Mouse (Mus musculus) myocyte (in vitro differentiated cells): ENCODE measurements at regions not wholly inside any gene's neighbourhood (a gene's known extent, or its start where the extent isn't known, plus 50 kb on each side); places are given as distances from the start of the nearest gene placed in this dataset.

ENCODE experiments used
- H3K27me3 ChIP-seq: one replicate; pipeline ENCODE4 v1.6.1; 2011; ENCODE audit not compliant: control insufficient read depth, insufficient read depth, insufficient read length
- H3K36me3 ChIP-seq: one replicate; pipeline ENCODE4 v1.6.1; 2011; ENCODE audit not compliant: control insufficient read depth, insufficient read depth
- H3K4me2 ChIP-seq: one replicate; pipeline ENCODE4 v1.6.1; 2011; ENCODE audit warnings: low read depth, control low read depth
- H3K4me3 ChIP-seq: one replicate; pipeline ENCODE4 v1.5.1; 2011; ENCODE audit warnings: mild to moderate bottlenecking, control low read depth, moderate library complexity
- H3K79me2 ChIP-seq: one replicate; pipeline ENCODE4 v1.6.1; 2011; ENCODE audit not compliant: control insufficient read depth, insufficient read depth
- H3ac ChIP-seq: one replicate; pipeline ENCODE4 v1.6.1; 2011; ENCODE audit not compliant: control insufficient read depth, insufficient read length
- CEBPB ChIP-seq: IDR thresholded peaks from 2 replicates; pipeline ENCODE4 v1.6.1; 2011; ENCODE audit warnings: mild to moderate bottlenecking, moderate library complexity; ENCODE audit not compliant: poor library complexity, insufficient read depth, severe bottlenecking
- E2F4 ChIP-seq: IDR thresholded peaks from one replicate; pipeline ENCODE4 v1.6.1; 2011; ENCODE audit warnings: mild to moderate bottlenecking, control low read depth, moderate library complexity; ENCODE audit not compliant: insufficient read depth
- MAX ChIP-seq: IDR thresholded peaks from one replicate; pipeline ENCODE4 v1.6.1; 2011; ENCODE audit warnings: low read depth, mild to moderate bottlenecking, control low read depth
- MYOD1 ChIP-seq, 3 experiments: IDR thresholded peaks; one replicate each; pipeline ENCODE4 v1.6.1; 2011; ENCODE audit warnings: control low read depth in 2 of 3, low read depth in 2 of 3, mild to moderate bottlenecking in 2 of 3, moderate library complexity in 1 of 3; ENCODE audit not compliant: insufficient read length in 2 of 3, control insufficient read depth in 1 of 3
- MYOG ChIP-seq, 3 experiments: IDR thresholded peaks; one replicate each; pipeline ENCODE4 v1.6.1; 2011; ENCODE audit warnings: control low read depth in 2 of 3, low read depth in 2 of 3, mild to moderate bottlenecking in 2 of 3; ENCODE audit not compliant: insufficient read length in 2 of 3, control insufficient read depth in 1 of 3, insufficient read depth in 1 of 3
- POLR2A ChIP-seq: IDR thresholded peaks from one replicate; pipeline ENCODE4 v1.6.1; 2011; ENCODE audit warnings: low read depth, mild to moderate bottlenecking, control low read depth, moderate library complexity; ENCODE audit not compliant: insufficient read length
- POLR2AphosphoS2 ChIP-seq: IDR thresholded peaks from one replicate; pipeline ENCODE4 v1.6.1; 2011; ENCODE audit warnings: low read depth, control low read depth; ENCODE audit not compliant: insufficient read length
- REST ChIP-seq: IDR thresholded peaks from one replicate; pipeline ENCODE4 v1.6.1; 2011; ENCODE audit warnings: mild to moderate bottlenecking, control low read depth, moderate library complexity; ENCODE audit not compliant: insufficient read depth, insufficient read length
- SRF ChIP-seq: IDR thresholded peaks from one replicate; pipeline ENCODE4 v1.6.1; 2011; ENCODE audit warnings: low read depth; ENCODE audit not compliant: control insufficient read depth, insufficient read length
- TCF12 ChIP-seq: IDR thresholded peaks from one replicate; pipeline ENCODE4 v1.6.1; 2011; ENCODE audit warnings: mild to moderate bottlenecking, control low read depth; ENCODE audit not compliant: poor library complexity, insufficient read depth, severe bottlenecking
- TCF3 ChIP-seq: IDR thresholded peaks from one replicate; pipeline ENCODE4 v1.6.1; 2011; ENCODE audit warnings: low read depth, control low read depth; ENCODE audit not compliant: insufficient read length
- USF1 ChIP-seq: IDR thresholded peaks from one replicate; pipeline ENCODE4 v1.6.1; 2011; ENCODE audit warnings: low read depth, mild to moderate bottlenecking, control low read depth, moderate library complexity

DNA sequence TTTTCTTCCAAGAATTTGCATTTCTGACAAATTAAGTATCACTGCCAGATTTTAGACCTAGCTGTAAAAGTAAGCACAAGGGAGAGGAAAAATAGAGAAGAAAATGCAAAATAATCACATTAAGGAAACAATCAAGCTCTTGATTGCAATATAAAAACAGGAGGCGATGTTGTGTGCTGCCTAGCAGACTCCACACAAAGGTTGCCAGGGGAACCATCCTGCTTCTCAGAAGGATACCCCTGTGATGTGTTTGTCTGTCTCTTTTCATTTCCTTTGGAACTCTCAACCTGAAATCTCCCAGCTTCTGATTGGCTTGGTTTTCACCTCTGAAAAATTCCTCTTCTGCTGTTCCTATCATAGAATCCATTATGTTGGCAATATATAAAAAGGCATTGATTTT lies 514.3 kb upstream of the Atp2b1 start:
- Histone ChIP-seq H3K79me2 (no peaks in the 10 kb centered on the region), H3ac (no peak overlapping the region), H3K4me2 (no peak overlapping the region), H3K27me3 (no peaks in the 10 kb centered on the region), H3K36me3 (no peaks in the 10 kb centered on the region), H3K4me3 (no peak overlapping the region)
- TF ChIP-seq REST: no peak
- TF ChIP-seq POLR2AphosphoS2: no peak
- TF ChIP-seq TCF12: no peak
- TF ChIP-seq CEBPB: no peak
- TF ChIP-seq MYOD1 (IDR thresholded peaks at IDR 0.05; ENCODE audit: control insufficient read depth in 1 of 3, insufficient read length in 2 of 3, low read depth in 2 of 3): no peak
- no peak for TF ChIP-seq POLR2A
- TF ChIP-seq MYOG (IDR thresholded peaks at IDR 0.05; ENCODE audit: control insufficient read depth in 1 of 3, insufficient read depth in 1 of 3, insufficient read length in 2 of 3, low read depth in 2 of 3): no peak
- TF ChIP-seq TCF3: no peak
- no peak for TF ChIP-seq SRF
- TF ChIP-seq USF1: no peak
- no peak for TF ChIP-seq MAX
- TF ChIP-seq E2F4: no peak

DNA sequence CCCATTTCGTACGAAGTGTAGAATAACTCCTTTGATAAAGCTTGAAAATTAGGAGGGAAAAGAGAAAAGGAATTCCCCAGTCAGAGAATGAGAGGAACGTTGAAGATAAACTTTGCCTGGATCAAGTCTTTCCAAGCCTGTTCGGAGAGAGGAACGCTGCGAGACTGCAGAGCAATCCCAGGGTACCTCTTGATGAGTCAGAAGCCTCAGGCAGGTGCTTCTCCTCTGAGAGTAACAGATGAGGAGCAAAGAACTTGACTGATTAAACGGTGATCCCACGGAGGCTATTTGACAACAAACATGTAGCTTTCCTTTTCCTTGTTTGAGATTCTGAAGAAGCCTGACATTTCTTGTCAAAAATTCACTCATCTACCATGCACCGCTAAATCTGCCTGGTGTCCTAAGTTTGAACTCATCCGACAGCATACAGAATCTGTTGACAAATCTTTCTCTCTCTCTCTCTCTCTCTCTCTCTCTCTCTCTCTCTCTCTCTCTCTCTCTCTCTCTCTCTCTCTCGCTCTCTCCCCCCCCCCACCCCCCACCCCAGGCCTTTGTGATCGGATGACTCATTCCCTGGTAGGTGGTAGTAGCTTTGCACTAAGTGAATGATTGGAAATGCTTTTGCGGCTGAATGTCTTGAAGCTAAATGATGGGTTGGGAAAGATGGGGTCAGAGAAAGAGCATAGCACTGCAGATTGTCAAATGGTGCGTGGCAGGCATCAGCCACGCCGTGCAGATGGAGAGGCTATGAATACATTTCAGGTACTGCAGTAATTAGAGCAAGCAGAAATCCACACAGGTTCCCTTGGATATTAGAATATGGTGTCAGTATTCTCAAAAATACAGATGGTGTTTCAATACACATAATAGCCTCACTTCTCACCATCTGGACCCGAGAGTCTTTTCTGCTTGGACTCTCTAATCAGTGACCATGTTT lies 496.1 kb upstream of the Atp2b1 start:
- TF ChIP-seq MAX (no peak), POLR2A (no peak)
- no peak overlapping the region for H3K4me2 ChIP-seq
- no peaks in the 10 kb centered on the region for H3K79me2 ChIP-seq
- H3K27me3 ChIP-seq: no peaks in the 10 kb centered on the region
- no peak overlapping the region for H3ac ChIP-seq
- H3K4me3 ChIP-seq: no peak overlapping the region
- no peaks in the 10 kb centered on the region for H3K36me3 ChIP-seq

DNA sequence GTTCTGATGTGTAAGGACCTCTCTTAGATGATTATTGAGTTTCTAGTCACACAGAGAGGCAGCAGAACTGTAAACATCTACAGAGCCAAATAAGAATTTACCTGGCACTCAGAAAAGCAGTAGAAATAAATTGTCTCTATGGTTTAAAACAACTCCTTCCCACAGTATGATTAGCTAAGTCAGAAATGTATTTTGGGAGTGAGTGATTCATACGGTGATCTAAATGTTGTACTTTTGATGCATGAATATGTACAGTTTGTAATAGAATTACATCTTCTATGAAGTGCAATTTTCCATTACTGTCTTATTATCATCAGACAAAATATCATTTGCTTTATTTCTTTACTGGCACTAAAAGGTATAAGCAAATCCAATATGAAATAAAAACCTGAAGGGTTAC lies 489.8 kb upstream of the Atp2b1 start:
- Histone ChIP-seq H3K36me3 (no peaks in the 10 kb centered on the region), H3K27me3 (no peaks in the 10 kb centered on the region), H3K4me2 (no peak overlapping the region), H3K4me3 (no peak overlapping the region), H3ac (no peak overlapping the region), H3K79me2 (no peaks in the 10 kb centered on the region)
- TF ChIP-seq POLR2AphosphoS2 (no peak), MYOG (IDR thresholded peaks at IDR 0.05; ENCODE audit: control insufficient read depth in 1 of 3, insufficient read depth in 1 of 3, insufficient read length in 2 of 3, low read depth in 2 of 3) (no peak), E2F4 (no peak), SRF (no peak), TCF3 (no peak), USF1 (no peak), CEBPB (no peak), REST (no peak), MAX (no peak), TCF12 (no peak), POLR2A (no peak), MYOD1 (IDR thresholded peaks at IDR 0.05; ENCODE audit: control insufficient read depth in 1 of 3, insufficient read length in 2 of 3, low read depth in 2 of 3) (no peak)

DNA sequence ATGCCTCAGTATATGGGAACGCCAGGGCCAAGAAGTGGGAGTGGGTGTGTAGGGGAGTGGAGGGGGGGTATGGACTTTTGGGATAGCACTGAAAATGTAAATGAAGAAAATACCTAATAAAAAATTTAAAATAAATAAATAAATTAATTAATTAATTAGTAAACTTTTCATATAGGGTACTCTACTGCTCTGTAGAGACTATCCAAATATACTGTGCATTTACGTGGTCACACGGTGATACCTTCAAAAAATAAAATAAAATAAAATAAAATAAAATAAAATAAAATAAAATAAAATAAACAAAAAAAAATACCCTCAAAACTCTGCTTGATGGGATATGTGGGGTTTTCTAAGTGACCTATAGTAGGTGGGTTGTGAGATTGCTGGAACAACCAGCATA lies 479.2 kb upstream of the Atp2b1 start:
- Histone ChIP-seq H3K79me2 (no peaks in the 10 kb centered on the region), H3ac (no peak overlapping the region), H3K36me3 (no peaks in the 10 kb centered on the region)

More for the DNA sequence above, 479.2 kb upstream of the Atp2b1 start:
- no peaks in the 10 kb centered on the region for H3K27me3 ChIP-seq
- no peak overlapping the region for H3K4me3 ChIP-seq
- no peak overlapping the region for H3K4me2 ChIP-seq
- TF ChIP-seq MYOG (IDR thresholded peaks at IDR 0.05; ENCODE audit: control insufficient read depth in 1 of 3, insufficient read depth in 1 of 3, insufficient read length in 2 of 3, low read depth in 2 of 3): no peak
- TF ChIP-seq POLR2A: no peak
- TF ChIP-seq CEBPB: no peak
- no peak for TF ChIP-seq TCF12
- no peak for TF ChIP-seq TCF3
- TF ChIP-seq E2F4: no peak
- TF ChIP-seq MYOD1 (IDR thresholded peaks at IDR 0.05; ENCODE audit: control insufficient read depth in 1 of 3, insufficient read length in 2 of 3, low read depth in 2 of 3): no peak
- TF ChIP-seq POLR2AphosphoS2: no peak
- TF ChIP-seq REST: no peak
- no peak for TF ChIP-seq USF1
- TF ChIP-seq MAX: no peak
- no peak for TF ChIP-seq SRF
